Mouse (Mus musculus) stomach, embryonic 16.5 days (tissue): ENCODE results near the gene Zmym6. TPM values are rescaled to one million over a fixed set of nuclear protein-coding genes. Genes with fewer than 3 reads are reported as not detected.

Source experiments
- ATAC-seq: fragments of 200-750 bp; cut with Nextera tagmentation; 2 replicates; pipeline ENCODE4 v1.8.0; 2017; ENCODE audit warnings: moderate number of reproducible peaks, moderate TSS enrichment; ENCODE audit not compliant: insufficient read depth, low FRiP score
- H3K27ac ChIP-seq: fragments of 300-500 bp; sonication (generic); 2 replicates; pipeline ENCODE4 v1.5.1; 2014; ENCODE audit warnings: low read length
- H3K27me3 ChIP-seq: fragments of 300-500 bp; sonication (generic); 2 replicates; pipeline ENCODE4 v1.6.1; 2014; ENCODE audit warnings: low read length, control low read depth, mixed read lengths; ENCODE audit not compliant: control insufficient read depth, insufficient read depth
- H3K36me3 ChIP-seq: fragments of 300-500 bp; sonication (generic); 2 replicates; pipeline ENCODE4 v1.6.1; 2014; ENCODE audit warnings: low read length; ENCODE audit not compliant: control insufficient read depth, insufficient read depth
- H3K4me1 ChIP-seq: fragments of 300-500 bp; sonication (generic); 2 replicates; pipeline ENCODE4 v1.6.1; 2014; ENCODE audit warnings: low read length, control low read depth, mixed read lengths; ENCODE audit not compliant: control insufficient read depth, insufficient read depth
- H3K4me2 ChIP-seq: fragments of 300-500 bp; sonication (generic); 2 replicates; pipeline ENCODE4 v1.6.1; 2014; ENCODE audit warnings: low read depth, low read length, mixed read lengths
- H3K4me3 ChIP-seq: fragments of 300-500 bp; sonication (generic); replicated peaks from 2 replicates; pipeline ENCODE4 v1.5.1; 2014; ENCODE audit warnings: mild to moderate bottlenecking, low read length
- H3K9ac ChIP-seq: fragments of 300-500 bp; sonication (generic); 2 replicates; pipeline ENCODE4 v1.6.1; 2014; ENCODE audit warnings: low read length
- H3K9me3 ChIP-seq: fragments of 300-500 bp; sonication (generic); replicated peaks from 2 replicates; pipeline ENCODE4 v1.6.1; 2016; ENCODE audit warnings: low read length, control low read depth; ENCODE audit not compliant: control insufficient read depth
- WGBS: fragments of 180-500 bp; shearing (Covaris S2); extraction: QIAGEN DNeasy Blood & Tissue Kit; methylation state at CpG from one replicate; pipeline ENCODE4 v1.1.7; 2014; 5-methylcytosine and 5-hydroxymethylcytosine counted together
- polyA plus RNA-seq: library from polyadenylated mRNA; unstranded; fragments of >200 nt; fragmentation: Nextera tagmentation; extraction: Ambion mirVana; gene quantifications from 2 replicates; pipeline ENCODE4 v1.2.1, GENCODE M21; 2015

The Zmym6 gene
- polyA plus RNA-seq, 1 experiment from 2014 or later = 22.0 TPM

- no peaks in the 10 kb centered on the region for H3K27me3 ChIP-seq
These were observed 72.8 kb downstream of the Zmym6 start for GRCm38 (mm10) chr4:127150031-127150430.

DNA sequence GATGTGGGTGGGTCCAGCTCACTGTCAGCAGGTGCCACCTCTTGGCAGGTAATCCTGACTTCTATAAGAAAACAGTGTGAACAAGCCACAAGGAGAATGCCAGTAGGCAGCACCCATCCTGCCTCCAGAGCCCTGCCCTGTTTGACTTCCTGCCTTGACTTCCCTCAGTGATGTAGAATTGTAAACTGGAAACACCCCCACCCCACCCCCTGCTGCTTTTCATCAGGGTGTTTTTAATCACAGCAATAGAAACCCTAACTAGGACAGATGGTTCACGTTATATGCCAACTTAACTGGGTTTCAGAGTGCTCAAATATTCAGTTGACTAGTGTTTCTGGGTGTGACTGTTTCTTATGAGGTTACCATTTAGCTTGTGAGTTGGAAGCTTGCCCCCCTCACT, 76.2 kb downstream of the Zmym6 start:
- no peak overlapping the region for H3K4me2 ChIP-seq
- ATAC-seq = no peak
- no peak overlapping the region for H3K4me3 ChIP-seq
- 55% methylated on average over 1 of the region's 1 CpGs for WGBS
- no peaks in the 10 kb centered on the region for H3K36me3 ChIP-seq
- H3K27ac ChIP-seq = no peak overlapping the region
- H3K9me3 ChIP-seq = no peaks in the 10 kb centered on the region
- no peak overlapping the region for H3K9ac ChIP-seq
- H3K4me1 ChIP-seq = no peaks in the 10 kb centered on the region
- H3K27me3 ChIP-seq = no peaks in the 10 kb centered on the region

More at GRCm38 (mm10) chr4:127150031-127150430, 72.8 kb downstream of the Zmym6 start:
- 84% methylated on average over 13 of the region's 13 CpGs for WGBS
- Histone ChIP-seq H3K4me2 (no peak overlapping the region), H3K27ac (no peak overlapping the region), H3K36me3 (no peaks in the 10 kb centered on the region), H3K4me1 (no peaks in the 10 kb centered on the region), H3K4me3 (no peak overlapping the region), H3K9me3 (no peaks in the 10 kb centered on the region), H3K9ac (no peak overlapping the region)
- no peak for ATAC-seq

DNA sequence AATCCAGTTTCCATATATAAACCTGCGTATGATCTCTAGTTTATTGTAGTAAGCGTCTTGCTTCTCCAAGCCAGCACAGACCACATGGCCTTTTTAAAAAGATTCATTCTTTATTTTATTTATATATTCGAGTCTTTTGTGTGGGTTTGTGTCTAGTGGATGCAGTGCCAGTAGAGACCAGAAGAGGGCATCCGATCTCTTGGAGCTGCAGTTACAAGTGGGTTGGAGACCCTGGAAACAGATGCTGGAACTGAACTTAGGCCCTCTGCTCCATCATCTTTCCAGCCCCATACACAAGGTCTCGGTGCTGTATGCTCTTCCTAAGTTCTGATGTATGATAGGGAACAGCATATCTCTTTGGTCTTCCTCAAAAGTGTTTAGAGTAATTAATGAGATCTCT, 78.6 kb downstream of the Zmym6 start:
- 60% methylated on average over 5 of the region's 5 CpGs for WGBS
- Histone ChIP-seq H3K27ac (no peak overlapping the region), H3K9ac (no peak overlapping the region), H3K4me3 (no peak overlapping the region), H3K36me3 (no peaks in the 10 kb centered on the region), H3K9me3 (no peaks in the 10 kb centered on the region), H3K27me3 (no peaks in the 10 kb centered on the region), H3K4me1 (no peaks in the 10 kb centered on the region), H3K4me2 (no peak overlapping the region)
- no peak for ATAC-seq

- no peaks in the 10 kb centered on the region for H3K36me3 ChIP-seq
- H3K9me3 ChIP-seq = no peaks in the 10 kb centered on the region
- WGBS = 86% methylated on average over 4 of the region's 4 CpGs
- no peak overlapping the region for H3K4me2 ChIP-seq
- no peak for ATAC-seq
- no peaks in the 10 kb centered on the region for H3K4me1 ChIP-seq
- no peak overlapping the region for H3K4me3 ChIP-seq
- H3K27ac ChIP-seq = no peak overlapping the region
- no peak overlapping the region for H3K9ac ChIP-seq
- H3K27me3 ChIP-seq = no peaks in the 10 kb centered on the region
These were observed 80.6 kb downstream of the Zmym6 start for GRCm38 (mm10) chr4:127157746-127158145.

DNA sequence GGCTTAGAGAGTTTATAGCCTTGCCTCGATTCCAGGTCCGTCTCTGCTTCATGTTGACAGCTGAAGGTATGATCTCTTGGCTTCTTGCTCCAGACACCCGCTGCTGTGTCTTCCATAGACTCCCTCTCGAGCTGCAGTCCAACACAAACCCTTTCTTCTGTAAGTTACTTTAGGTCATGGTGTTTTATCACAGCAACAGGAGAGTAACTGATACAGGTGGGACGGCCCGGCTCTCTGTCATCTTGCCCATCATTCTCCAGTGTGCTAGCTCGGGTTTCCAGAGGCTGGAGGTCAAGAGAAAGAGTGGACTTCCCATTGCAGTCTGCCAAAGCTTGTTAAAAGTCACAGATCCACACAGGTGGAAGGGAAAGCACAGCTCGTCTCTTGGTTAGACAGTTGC, 86.7 kb downstream of the Zmym6 start:
- H3K36me3 ChIP-seq = no peaks in the 10 kb centered on the region
- no peak overlapping the region for H3K9ac ChIP-seq
- WGBS = 64% methylated on average over 8 of the region's 8 CpGs
- peaks cover 5% of the 10 kb centered on the region; the same call in 1 of the 2 replicates for H3K4me1 ChIP-seq
- H3K4me2 ChIP-seq = no peak overlapping the region
- no peak overlapping the region for H3K4me3 ChIP-seq
- H3K27me3 ChIP-seq = peaks cover 21% of the 10 kb centered on the region
- ATAC-seq = no peak
- no peaks in the 10 kb centered on the region for H3K9me3 ChIP-seq
- no peak overlapping the region for H3K27ac ChIP-seq

DNA sequence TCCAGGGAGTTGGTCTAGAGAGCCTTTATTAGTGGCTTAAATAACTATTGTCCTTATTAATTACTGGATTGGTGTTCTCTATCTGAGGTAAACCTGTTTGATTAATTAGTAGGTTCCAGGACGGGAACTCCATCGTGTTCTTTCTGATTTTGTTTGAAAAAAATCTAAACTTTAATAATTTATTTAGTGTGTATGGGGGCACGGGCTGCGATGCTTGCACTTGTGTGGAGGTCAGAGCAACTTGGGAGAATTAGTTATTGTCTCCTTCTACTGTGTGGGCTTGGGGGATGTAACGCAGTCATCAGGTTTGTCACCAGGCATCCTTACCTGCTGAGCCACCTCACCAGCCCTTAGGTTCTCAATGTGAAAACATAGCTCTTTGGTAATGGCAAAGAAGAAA, 89.9 kb downstream of the Zmym6 start:
- Histone ChIP-seq H3K27me3 (peaks cover 37% of the 10 kb centered on the region), H3K4me2 (no peak overlapping the region), H3K9ac (no peak overlapping the region)

DNA sequence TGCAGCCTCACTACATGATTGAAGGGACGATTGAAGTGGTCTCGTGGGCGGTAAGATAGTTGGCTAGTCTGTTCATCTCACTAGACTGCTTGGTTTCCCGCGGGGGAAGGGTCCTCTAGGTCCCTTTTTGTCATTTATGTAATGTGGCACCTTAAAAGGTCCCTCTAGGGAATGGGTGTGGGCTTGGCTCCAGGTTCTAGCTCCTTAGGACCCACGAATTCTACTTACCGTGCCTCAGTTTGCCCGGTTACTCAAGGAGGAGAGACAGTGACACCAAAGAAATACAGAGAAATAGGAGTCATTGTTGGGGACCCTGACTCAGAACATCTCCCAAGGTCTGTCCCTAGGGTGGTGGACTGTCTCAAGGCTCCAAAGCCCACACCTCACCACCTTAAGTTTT, 90.5 kb downstream of the Zmym6 start:
- H3K27me3 ChIP-seq = peaks cover 37% of the 10 kb centered on the region
- H3K36me3 ChIP-seq = no peaks in the 10 kb centered on the region
- WGBS = 18% methylated on average over 8 of the region's 8 CpGs
- no peak overlapping the region for H3K27ac ChIP-seq
- H3K4me1 ChIP-seq = peaks cover 13% of the 10 kb centered on the region; the same call in 1 of the 2 replicates
- H3K9ac ChIP-seq = no peak overlapping the region
- H3K9me3 ChIP-seq = no peaks in the 10 kb centered on the region
- peak overlapping the region; percentile 70; the same call in 1 of the 2 replicates for H3K4me3 ChIP-seq
- ATAC-seq = no peak
- H3K4me2 ChIP-seq = peak overlapping the region; percentile 100

More for the DNA sequence above, 89.9 kb downstream of the Zmym6 start:
- Histone ChIP-seq H3K9me3 (no peaks in the 10 kb centered on the region), H3K4me3 (no peak overlapping the region), H3K36me3 (no peaks in the 10 kb centered on the region), H3K27ac (no peak overlapping the region), H3K4me1 (peaks cover 13% of the 10 kb centered on the region; the same call in 1 of the 2 replicates)
- WGBS = 66% methylated on average over 5 of the region's 5 CpGs
- ATAC-seq = no peak

GRCm38 (mm10) chr4:127168211-127168913, 91.2 kb downstream of the Zmym6 start:
- WGBS = under 1% methylated on average over 39 of the region's 39 CpGs

GRCm38 (mm10) chr4:127168914-127169345, 91.7 kb downstream of the Zmym6 start, which contains the start of gene Dlgap3:
TSS of gene Dlgap3 (plus strand) at chr4:127169204.
- Histone ChIP-seq H3K4me2 (peak within 1 kb of the TSS; percentile 100), H3K9ac (peak within 1 kb of the TSS; percentile 74), H3K27me3 (peaks cover 37% of the 10 kb centered on the region), H3K27ac (no peak within 1 kb of the TSS; the same call in 1 of the 2 replicates), H3K4me1 (peaks cover 13% of the 10 kb centered on the region; the same call in 1 of the 2 replicates), H3K36me3 (no peaks in the 10 kb centered on the region), H3K4me3 (peak within 1 kb of the TSS; percentile 70), H3K9me3 (no peaks in the 10 kb centered on the region)
- ATAC-seq = peak; percentile 75
- under 1% methylated on average over 60 of the region's 67 CpGs for WGBS

More at GRCm38 (mm10) chr4:127168211-127168913, 91.2 kb downstream of the Zmym6 start:
- Histone ChIP-seq H3K27me3 (peaks cover 37% of the 10 kb centered on the region), H3K9ac (peak overlapping the region; percentile 74), H3K36me3 (no peaks in the 10 kb centered on the region), H3K9me3 (no peaks in the 10 kb centered on the region), H3K27ac (no peak overlapping the region; the same call in 1 of the 2 replicates), H3K4me2 (peak overlapping the region; percentile 100), H3K4me1 (peaks cover 13% of the 10 kb centered on the region; the same call in 1 of the 2 replicates), H3K4me3 (peak overlapping the region; percentile 70)
- peak; percentile 65; the same call in 1 of the 2 replicates for ATAC-seq
